Mouse (Mus musculus): ENCODE measurements around the gene Cyba. TPM values are rescaled to one million over a fixed set of nuclear protein-coding genes. Genes with fewer than 3 reads are reported as not detected.

The Cyba gene
- total and polyA plus RNA-seq, 3 experiments, result 57.2 to 368 (median 103) TPM

- Histone ChIP-seq H3K4me3 (ENCODE audit: low read depth, low read length) (no peak within 1 kb of the TSS), H3K27me3 (ENCODE audit: insufficient read depth, low read length) (peaks cover 7% of the 10 kb centered on the region; the same call in 1 of the 2 replicates), H3K4me1 (ENCODE audit: insufficient read depth, low read depth, low read length) (0 out of 2 replicates have a peak, but pooled peaks cover 6% of the 10 kb centered on the region), H3K9me3 (replicated peaks) (no peaks in the 10 kb centered on the region), H3K36me3 (replicated peaks) (peaks cover 78% of the 10 kb centered on the region)
- no peak for ATAC-seq (ENCODE audit: extremely low read depth, insufficient number of reproducible peaks, low FRiP score, poor library complexity, severe bottlenecking)
- DNase-seq (ENCODE audit: low spot score), result no peak
- TF ChIP-seq GATA1 (IDR thresholded peaks at IDR 0.05; ENCODE audit: borderline replicate concordance, low read length), result no peak
- no peak for TF ChIP-seq CTCF (IDR thresholded peaks at IDR 0.05; ENCODE audit: low read depth, low read length)
- TF ChIP-seq GATA2 (IDR thresholded peaks at IDR 0.05; ENCODE audit: borderline replicate concordance, low read depth, low read length), result no peak
- TF ChIP-seq TAL1 (conservative IDR thresholded peaks at IDR 0.05; ENCODE audit: low read depth, low read length), result no peak
- TF ChIP-seq POLR2AphosphoS5 (IDR thresholded peaks at IDR 0.05; ENCODE audit: insufficient replicate concordance, low read depth, low read length), result no peak
Observed at GRCm38 (mm10) chr8:122421376-122422070, 11.2 kb downstream of the Cyba start, which contains the start of gene Il17c. Il17c (plus strand) TSS chr8:122422020.

- DNase-seq (ENCODE audit: low spot score) (no peak), ATAC-seq (ENCODE audit: extremely low read depth, insufficient number of reproducible peaks, low FRiP score, poor library complexity, severe bottlenecking) (no peak)
- Histone ChIP-seq H3K4me1 (ENCODE audit: insufficient read depth, low read depth, low read length) (peaks cover 15% of the 10 kb centered on the region), H3K36me3 (replicated peaks) (peaks cover 78% of the 10 kb centered on the region), H3K27me3 (ENCODE audit: insufficient read depth, low read length) (peaks cover 7% of the 10 kb centered on the region; the same call in 1 of the 2 replicates), H3K4me3 (ENCODE audit: low read depth, low read length) (no peak overlapping the region), H3K9me3 (replicated peaks) (no peaks in the 10 kb centered on the region)
- TF ChIP-seq CTCF (IDR thresholded peaks at IDR 0.05; ENCODE audit: low read depth, low read length) (no peak), POLR2AphosphoS5 (IDR thresholded peaks at IDR 0.05; ENCODE audit: insufficient replicate concordance, low read depth, low read length) (no peak), TAL1 (conservative IDR thresholded peaks at IDR 0.05; ENCODE audit: low read depth, low read length) (no peak), GATA2 (IDR thresholded peaks at IDR 0.05; ENCODE audit: borderline replicate concordance, low read depth, low read length) (no peak), GATA1 (IDR thresholded peaks at IDR 0.05; ENCODE audit: borderline replicate concordance, low read length) (no peak)
Observed at GRCm38 (mm10) chr8:122419881-122420555, 12.7 kb downstream of the Cyba start.

GRCm38 (mm10) chr8:122415554-122415953, 17.2 kb downstream of the Cyba start:
- ATAC-seq (ENCODE audit: extremely low read depth, insufficient number of reproducible peaks, low FRiP score, poor library complexity, severe bottlenecking) (peak; percentile 64), DNase-seq (ENCODE audit: low spot score) (no peak)
- peaks cover 26% of the 10 kb centered on the region for H3K4me1 ChIP-seq (ENCODE audit: insufficient read depth, low read depth, low read length)
- H3K27me3 ChIP-seq (ENCODE audit: insufficient read depth, low read length), result no peaks in the 10 kb centered on the region
- no peak overlapping the region for H3K4me3 ChIP-seq (ENCODE audit: low read depth, low read length)
- H3K36me3 ChIP-seq (replicated peaks), result peaks cover 91% of the 10 kb centered on the region
- no peak for TF ChIP-seq CTCF (IDR thresholded peaks at IDR 0.05; ENCODE audit: low read depth, low read length)
- TF ChIP-seq GATA2 (IDR thresholded peaks at IDR 0.05; ENCODE audit: borderline replicate concordance, low read depth, low read length), result no peak
- no peak for TF ChIP-seq GATA1 (IDR thresholded peaks at IDR 0.05; ENCODE audit: borderline replicate concordance, low read length)
- TF ChIP-seq POLR2AphosphoS5 (IDR thresholded peaks at IDR 0.05; ENCODE audit: insufficient replicate concordance, low read depth, low read length), result no peak
- TF ChIP-seq TAL1 (conservative IDR thresholded peaks at IDR 0.05; ENCODE audit: low read depth, low read length), result no peak
- no peaks in the 10 kb centered on the region for H3K9me3 ChIP-seq (replicated peaks)

GRCm38 (mm10) chr8:122414311-122414710, 18.4 kb downstream of the Cyba start:
- Histone ChIP-seq H3K4me3 (ENCODE audit: low read depth, low read length) (no peak overlapping the region), H3K9me3 (replicated peaks) (no peaks in the 10 kb centered on the region), H3K27me3 (ENCODE audit: insufficient read depth, low read length) (no peaks in the 10 kb centered on the region), H3K36me3 (replicated peaks) (peaks cover 98% of the 10 kb centered on the region), H3K4me1 (ENCODE audit: insufficient read depth, low read depth, low read length) (peaks cover 26% of the 10 kb centered on the region)
- TF ChIP-seq POLR2AphosphoS5 (IDR thresholded peaks at IDR 0.05; ENCODE audit: insufficient replicate concordance, low read depth, low read length) (no peak), TAL1 (conservative IDR thresholded peaks at IDR 0.05; ENCODE audit: low read depth, low read length) (no peak), GATA2 (IDR thresholded peaks at IDR 0.05; ENCODE audit: borderline replicate concordance, low read depth, low read length) (no peak), CTCF (IDR thresholded peaks at IDR 0.05; ENCODE audit: low read depth, low read length) (no peak), GATA1 (IDR thresholded peaks at IDR 0.05; ENCODE audit: borderline replicate concordance, low read length) (no peak)
- no peak for ATAC-seq (ENCODE audit: extremely low read depth, insufficient number of reproducible peaks, low FRiP score, poor library complexity, severe bottlenecking)
- DNase-seq (ENCODE audit: low spot score), result no peak

GRCm38 (mm10) chr8:122407678-122408077, 25.1 kb downstream of the Cyba start:
- no peak for ATAC-seq (ENCODE audit: extremely low read depth, insufficient number of reproducible peaks, low FRiP score, poor library complexity, severe bottlenecking)

More at GRCm38 (mm10) chr8:122407678-122408077, 25.1 kb downstream of the Cyba start:
- TF ChIP-seq POLR2AphosphoS5 (IDR thresholded peaks at IDR 0.05; ENCODE audit: insufficient replicate concordance, low read depth, low read length) (no peak), GATA1 (IDR thresholded peaks at IDR 0.05; ENCODE audit: borderline replicate concordance, low read length) (no peak), CTCF (IDR thresholded peaks at IDR 0.05; ENCODE audit: low read depth, low read length) (no peak), TAL1 (conservative IDR thresholded peaks at IDR 0.05; ENCODE audit: low read depth, low read length) (no peak), GATA2 (IDR thresholded peaks at IDR 0.05; ENCODE audit: borderline replicate concordance, low read depth, low read length) (no peak)
- no peaks in the 10 kb centered on the region for H3K9me3 ChIP-seq (replicated peaks)
- no peaks in the 10 kb centered on the region for H3K27me3 ChIP-seq (ENCODE audit: insufficient read depth, low read length)
- H3K4me3 ChIP-seq (ENCODE audit: low read depth, low read length), result no peak overlapping the region
- peaks cover 99% of the 10 kb centered on the region for H3K36me3 ChIP-seq (replicated peaks)
- DNase-seq (ENCODE audit: low spot score), result no peak
- peaks cover 31% of the 10 kb centered on the region for H3K4me1 ChIP-seq (ENCODE audit: insufficient read depth, low read depth, low read length)

Data from G1E (cell line).